Mouse (Mus musculus) right cerebral cortex, postnatal 36 days (tissue): ENCODE data around the gene Ptprj.
"Not testable (repeated sequence)": the region's sequence is repeated elsewhere in the genome, so short reads cannot be mapped to it uniquely, and the experiment has no call there.

Experiments
- DNase-seq, 2 experiments: peaks; one replicate each; pipeline ENCODE4 v3.0.0; 2022; ENCODE audit warnings: low spot score in 2 of 2, mixed read lengths in 1 of 2

The Ptprj gene

GRCm38 (mm10) chr2:90577451-90578279 is 2.8 kb downstream of the Ptprj start:
- DNase-seq, result no peak

DNA sequence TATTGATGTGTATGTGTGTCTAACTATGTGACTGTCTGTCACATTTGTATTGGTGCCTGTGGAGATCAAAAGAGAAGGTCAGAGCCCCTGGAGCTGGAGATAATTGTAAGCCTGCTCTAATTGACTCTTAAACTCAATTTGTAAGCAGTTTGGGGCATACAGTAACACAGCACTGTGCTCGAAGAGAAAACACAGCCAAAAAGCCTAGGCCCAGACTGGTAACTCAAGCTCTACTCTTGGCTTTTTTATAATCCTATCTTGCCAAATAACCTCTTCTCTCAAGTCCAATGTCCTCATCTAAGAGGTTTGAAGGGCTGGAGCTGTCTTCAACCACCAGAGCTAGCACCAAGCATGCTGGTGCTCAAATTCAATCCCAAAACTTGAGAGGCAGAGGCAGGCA is 3.5 kb downstream of the Ptprj start:
- DNase-seq, result no peak

DNA sequence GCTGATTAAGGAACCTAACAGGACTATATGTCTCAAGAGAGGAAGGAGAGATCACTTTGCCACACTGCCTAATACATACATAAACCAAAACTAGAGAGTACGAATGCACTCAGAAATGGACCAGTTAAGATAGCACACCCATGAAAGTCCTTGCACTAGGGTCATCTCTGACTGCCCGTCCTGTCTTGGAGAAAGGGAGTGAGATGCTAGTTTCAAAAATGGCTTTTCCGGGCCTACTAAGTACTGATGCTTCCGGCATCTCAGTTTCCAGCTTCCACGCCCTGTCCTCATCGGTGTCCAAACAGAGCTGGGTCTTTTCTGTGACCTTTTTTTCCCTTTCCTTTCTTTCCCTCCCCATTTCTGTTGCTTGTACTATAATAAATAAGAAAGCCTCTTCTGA is 4.0 kb downstream of the Ptprj start:
- DNase-seq, result no peak

DNA sequence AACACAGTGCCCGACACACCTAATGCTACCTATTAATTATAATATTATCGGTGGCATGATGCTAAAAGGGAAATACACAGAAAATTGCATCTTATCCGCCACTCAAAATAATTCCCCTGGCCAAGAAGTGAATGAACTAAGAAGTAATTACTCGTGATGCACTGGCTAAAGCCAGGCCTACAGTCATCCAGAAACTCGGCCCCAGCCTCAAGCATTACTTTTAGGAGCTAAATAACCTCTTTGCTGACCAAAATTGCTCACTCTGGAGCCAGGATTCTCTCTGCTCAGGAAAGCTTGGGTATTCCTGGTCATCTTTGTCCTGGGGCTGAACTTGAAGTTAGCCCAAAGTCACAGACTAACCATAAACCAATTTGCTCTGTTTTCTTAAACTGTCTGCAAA is 4.7 kb downstream of the Ptprj start:
- no peak for DNase-seq

DNA sequence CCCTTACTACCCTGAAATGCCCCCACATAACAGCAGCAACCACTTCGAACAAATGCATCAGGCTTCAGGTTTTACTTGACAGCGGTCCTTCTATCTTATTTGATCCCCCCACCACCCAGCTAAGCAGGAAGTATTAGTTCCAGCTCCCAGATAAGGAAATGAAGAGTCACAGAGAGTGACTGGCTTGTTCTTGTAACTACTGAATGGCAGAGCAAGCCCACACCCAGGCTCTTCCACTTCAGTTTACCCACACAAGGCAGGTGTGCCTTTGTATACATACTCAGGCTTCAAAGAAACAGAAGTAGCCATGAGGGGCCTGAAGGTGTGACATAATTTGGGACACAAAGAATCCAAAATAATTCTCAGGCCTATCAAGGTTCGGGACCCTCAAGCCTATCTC is 5.3 kb downstream of the Ptprj start:
- no peak for DNase-seq

DNA sequence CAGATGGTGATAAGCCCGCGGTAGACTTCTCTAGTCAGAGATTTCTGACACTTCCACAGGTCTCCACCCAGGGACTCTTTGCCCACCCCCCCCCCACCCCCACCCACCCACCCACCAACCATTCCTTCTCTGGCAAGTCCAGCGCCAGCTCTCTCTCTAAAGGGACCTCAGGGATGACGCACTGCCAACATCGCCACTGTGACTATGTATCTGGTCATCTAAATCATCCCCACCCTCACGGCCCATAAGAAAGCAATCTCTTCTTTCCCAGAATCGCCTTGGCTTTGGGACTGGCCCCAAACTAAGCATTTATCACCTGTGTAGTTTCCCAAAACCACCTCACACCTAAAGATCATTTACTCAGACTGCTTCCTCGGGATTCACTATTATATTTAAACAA is 5.9 kb downstream of the Ptprj start:
- DNase-seq, result no peak

- DNase-seq, result peak in 1 of 2 experiments; percentile 49
Observed at GRCm38 (mm10) chr2:90573640-90574526, 6.6 kb downstream of the Ptprj start.

DNA sequence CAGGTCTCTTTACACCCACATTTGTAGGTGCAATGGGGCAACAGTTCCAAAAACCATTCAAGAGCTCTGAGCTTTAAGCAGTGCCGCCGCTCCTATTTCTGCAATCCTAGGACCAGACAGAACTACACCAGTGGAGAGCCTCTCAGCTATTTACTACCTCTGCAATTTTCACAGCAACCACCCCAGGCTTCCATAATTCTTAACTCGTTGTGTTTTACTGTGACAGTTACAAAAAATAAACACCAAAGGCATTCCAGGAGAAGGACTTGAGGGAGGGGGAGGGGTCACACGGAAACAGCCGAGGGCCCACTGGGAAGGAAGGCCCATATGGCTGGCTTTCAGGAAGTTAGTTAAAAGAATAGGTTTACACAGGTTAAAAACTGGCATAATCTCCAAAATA is 8.3 kb downstream of the Ptprj start:
- DNase-seq, result no peak

DNA sequence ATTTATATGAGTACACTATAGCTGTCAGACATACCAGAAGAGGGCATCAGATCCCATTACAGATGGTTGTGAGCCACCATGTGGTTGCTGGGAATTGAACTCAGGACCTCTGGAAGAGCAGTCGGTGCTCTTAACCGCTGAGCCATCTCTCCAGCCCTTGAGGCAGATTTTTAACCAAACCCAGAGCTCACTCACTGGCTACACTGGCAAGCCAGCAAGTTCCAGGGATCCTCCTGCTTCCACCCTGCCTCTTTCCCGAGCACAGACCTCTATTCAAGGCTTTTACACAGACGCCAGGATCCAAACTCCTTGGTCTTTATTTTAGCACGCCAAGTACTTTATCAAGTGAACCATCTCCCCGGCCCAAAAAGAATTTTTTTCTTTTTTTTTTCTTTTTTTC is 9.0 kb downstream of the Ptprj start:
- not testable (repeated sequence) for DNase-seq

DNA sequence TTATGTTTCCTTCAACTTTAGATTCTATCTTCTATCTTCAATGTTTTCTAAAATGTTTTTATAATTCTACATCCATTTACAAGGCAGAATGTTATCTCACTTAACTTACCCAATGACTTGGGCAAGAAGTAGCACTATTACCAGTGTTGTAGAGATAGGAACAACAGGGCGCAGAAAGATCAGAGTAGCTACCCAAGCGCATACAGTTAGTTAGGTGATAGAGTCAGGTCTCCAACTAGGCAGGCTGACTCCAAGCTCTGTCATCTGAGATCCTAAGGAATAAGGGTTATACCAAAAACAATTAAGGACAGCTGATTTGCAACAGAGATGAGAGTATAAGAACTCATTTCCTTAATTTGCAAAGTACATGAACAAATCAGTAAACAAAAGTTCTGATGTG is 9.6 kb downstream of the Ptprj start:
- no peak for DNase-seq

DNA sequence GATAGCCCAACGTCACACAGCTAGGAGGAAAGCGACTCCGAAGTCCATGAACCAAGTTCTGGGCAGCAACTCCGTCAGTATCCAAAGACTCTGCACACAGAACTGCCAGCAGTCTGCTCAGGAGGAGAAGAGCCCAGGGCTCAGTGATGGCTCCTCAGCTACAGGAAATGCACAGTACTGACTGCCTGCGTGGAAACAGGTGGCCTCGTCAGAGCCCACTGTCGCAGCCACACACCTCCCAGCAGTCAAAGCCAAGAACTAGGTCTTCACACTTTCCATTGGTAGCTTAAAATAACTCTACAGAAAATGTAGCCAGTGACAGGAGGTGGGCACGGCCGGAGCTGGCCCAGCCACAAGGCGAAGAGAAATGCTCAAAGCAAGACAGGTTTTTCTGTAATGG is 10.2 kb downstream of the Ptprj start:
- no peak for DNase-seq

DNA sequence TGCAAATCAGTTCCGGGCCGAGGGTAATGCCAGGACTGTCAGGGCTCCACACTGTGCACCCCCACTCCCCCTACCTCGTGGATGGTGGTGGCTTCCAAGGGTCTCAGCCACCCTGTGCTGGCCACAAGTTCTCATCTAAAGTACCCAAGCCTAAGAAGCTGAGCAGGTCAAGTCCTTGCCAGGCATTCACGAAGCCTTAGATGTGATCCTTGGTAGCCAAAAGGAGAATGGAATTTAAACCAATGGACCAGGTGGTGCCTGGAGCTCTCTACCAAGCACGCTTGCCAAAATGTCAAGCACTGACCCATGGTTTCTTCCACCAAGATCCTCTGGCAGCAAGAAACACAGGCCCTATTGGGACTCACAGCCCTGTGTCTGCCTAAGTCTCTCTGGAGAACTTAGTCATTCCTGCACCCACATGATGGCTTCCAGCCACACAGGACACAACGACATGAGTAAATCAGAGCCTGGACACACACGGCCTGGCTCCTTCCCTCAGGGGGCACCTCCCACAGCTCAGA is 11.4 kb downstream of the Ptprj start:
- DNase-seq, result no peak

DNA sequence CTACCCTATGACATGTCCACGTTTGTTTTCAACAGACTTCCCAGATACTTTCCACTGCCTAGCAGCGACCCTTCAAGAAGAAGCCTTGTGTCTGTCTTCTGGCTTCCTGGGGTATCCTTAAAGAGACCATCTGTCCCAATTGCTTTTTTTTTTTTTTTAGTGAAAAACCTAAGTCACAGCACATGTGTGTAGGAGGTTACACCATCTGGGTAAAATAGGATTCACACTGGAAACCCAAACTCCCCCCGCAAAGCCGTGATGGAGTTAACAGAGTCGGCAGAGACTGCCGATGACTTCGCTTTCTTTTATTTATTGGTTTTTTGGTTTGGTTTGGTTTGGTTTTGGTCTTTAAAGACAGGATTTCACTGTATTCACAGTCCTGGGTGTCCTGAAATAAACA is 12.4 kb downstream of the Ptprj start:
- DNase-seq, result peak in 1 of 2 experiments; percentile 59

DNA sequence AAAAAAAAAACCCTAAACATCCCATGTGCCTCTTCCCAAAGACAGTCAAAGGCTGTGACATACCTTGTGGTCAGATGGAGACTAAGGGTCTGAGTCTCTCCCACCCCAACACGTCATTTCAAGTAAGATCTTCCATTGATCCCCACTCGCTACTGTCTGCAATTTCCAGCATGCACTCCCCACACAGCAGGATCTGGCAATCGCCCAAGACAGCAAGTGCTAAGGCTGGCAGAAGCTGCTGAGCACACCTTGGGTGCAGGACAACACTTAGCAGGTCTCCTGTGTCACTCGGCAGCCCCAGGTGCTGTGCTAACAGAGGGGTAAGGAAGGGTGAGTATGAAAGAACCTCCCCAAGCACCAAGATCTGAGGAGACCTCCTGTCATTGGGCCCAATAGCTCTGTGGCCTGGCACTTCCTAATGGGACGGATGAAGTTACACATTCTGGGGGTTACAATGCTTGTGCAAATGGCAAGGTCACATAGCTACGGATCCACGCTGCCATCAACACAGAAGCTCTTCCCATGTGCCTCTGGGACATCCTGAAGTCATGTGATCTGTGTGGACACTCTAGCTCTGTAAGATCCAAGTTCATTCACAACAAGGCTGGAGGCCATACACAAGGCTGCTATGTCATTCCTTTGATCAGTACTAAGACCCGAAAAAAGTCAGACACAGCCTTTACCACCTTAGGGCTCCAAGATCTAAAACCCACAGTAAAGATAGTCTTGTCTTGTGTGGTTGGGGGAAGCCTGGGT is 13.5 kb downstream of the Ptprj start:
- DNase-seq, result no peak

DNA sequence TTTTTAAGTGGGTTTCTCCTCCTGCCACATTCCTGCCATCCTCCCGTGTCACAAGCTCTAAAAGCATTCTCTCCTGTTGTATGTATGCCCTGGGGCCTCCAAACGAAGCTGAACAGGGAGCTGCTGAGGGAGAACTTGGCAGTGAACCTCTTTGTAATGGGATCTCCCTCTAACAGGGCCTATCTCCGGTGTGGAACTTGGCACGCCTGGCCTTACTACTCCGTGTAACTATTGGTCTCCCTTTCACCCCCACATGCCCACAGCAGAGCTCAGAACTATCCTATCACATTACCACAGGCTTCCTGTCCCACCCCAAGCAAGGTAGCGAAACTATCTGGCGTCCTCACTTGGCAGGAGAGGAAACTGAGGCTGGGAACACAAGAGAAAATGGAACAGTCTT is 14.4 kb downstream of the Ptprj start:
- DNase-seq, result no peak

- DNase-seq, result no peak
Observed at GRCm38 (mm10) chr2:90565192-90565929, 15.1 kb downstream of the Ptprj start.

DNA sequence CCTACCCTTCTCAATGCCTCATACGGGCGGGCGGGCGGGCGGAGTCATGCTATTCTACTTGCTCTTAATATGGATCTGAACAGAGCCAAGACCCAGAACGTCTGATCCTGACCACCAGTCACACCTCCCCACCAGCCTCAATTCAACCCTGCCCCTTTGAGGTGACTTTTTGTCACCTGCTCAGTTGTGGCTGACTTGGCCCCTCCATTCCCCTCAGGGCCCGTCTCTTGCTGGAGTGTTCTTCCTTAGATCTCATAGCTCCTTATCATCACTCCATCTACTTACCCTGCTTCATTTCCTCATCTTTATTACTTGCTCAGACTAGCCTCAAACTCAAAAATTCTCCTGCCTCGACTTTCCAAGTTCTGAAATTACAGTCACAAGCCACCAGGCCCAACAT is 15.9 kb downstream of the Ptprj start:
- DNase-seq, result no peak

DNA sequence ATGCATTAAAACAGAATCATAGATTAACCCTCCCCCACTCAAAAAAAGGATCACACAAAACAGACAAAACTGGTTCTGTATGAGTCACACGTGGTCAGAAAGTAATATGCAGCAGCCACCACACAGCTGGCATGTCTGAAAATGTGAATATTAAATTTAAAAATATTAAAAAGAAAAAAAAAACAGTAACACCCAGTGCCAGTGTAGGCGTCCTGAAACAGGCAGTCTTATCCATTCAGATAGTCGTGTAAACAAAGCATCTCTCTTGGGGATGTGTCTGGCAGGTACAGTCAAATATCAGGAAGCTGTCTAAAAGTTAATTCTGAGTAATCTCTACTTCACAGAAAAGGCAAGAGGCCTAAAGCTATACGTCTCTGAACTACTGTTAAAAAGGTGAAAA is 17.3 kb downstream of the Ptprj start:
- no peak for DNase-seq

DNA sequence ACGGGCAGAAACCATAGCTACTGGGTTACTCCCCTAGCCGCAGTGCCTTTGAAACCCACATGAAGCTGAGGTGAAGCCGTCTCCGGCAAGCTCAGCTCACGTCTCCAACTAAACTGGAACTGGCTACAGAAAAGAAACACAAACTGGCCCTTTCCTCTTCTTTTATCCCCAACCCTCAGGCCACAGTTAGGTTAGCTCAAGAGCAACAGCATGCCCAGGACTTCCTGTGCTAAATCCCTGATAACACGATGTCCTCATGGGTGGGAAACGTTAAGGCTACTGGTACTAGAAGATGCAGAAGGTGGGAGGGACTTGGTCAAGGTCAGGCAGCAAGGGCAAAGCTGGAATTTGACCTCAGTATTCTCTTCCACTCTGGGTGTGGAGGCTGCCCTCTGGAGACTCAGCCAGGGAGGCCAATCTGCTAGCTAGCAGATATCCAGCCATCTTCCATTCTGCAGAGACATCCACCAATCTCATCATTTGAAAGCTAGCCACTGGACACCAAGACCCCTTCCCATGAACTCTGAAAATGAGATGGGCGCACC is 18.2 kb downstream of the Ptprj start:
- no peak for DNase-seq

- DNase-seq, result no peak
Observed at GRCm38 (mm10) chr2:90560197-90560843, 20.1 kb downstream of the Ptprj start.
